Mouse (Mus musculus): ENCODE data around the gene Kcnc1. TPM values are rescaled to one million over a fixed set of nuclear protein-coding genes. Genes with fewer than 3 reads are reported as not detected.

Kcnc1 gene
- 0.06 and 0.13 TPM in 2 replicates for polyA plus RNA-seq (2012; rRNA removed)

GRCm38 (mm10) chr7:46396231-46396927, at the start of gene Kcnc1:
TSS of gene Kcnc1 (plus strand) at chr7:46396497.

GRCm38 (mm10) chr7:46376172-46377007, 19.9 kb upstream of the Kcnc1 start, which contains the start of gene Myod1:
TSS of gene Myod1 (plus strand) at chr7:46376474.

Other genes starting within 250 kb of the Kcnc1 start
- gene Abcc8, start 216.5 kb upstream of the Kcnc1 start, polyA plus RNA-seq (2012; rRNA removed), result 5.6 TPM in 2 replicates
- gene Ush1c, start 158.0 kb upstream of the Kcnc1 start, polyA plus RNA-seq (2012; rRNA removed), result 0.10 and 0.13 TPM in 2 replicates
- 0.01 TPM in 1 of 2 replicates, not detected in the other for gene Otog, start 155.5 kb upstream of the Kcnc1 start, polyA plus RNA-seq (2012; rRNA removed)
- 0.80 and 1.2 TPM in 2 replicates for gene Myod1, start 20.0 kb upstream of the Kcnc1 start, polyA plus RNA-seq (2012; rRNA removed)
- gene Sergef, start 243.3 kb downstream of the Kcnc1 start, polyA plus RNA-seq (2012; rRNA removed), result 8.0 and 10.8 TPM in 2 replicates